Mouse (Mus musculus) kidney, adult 18-20 months (tissue): Measurements from ENCODE around the gene Ston1.

Experiments
- DNase-seq: peaks from one replicate; pipeline ENCODE4 v3.0.0; 2021

The Ston1 gene

DNA sequence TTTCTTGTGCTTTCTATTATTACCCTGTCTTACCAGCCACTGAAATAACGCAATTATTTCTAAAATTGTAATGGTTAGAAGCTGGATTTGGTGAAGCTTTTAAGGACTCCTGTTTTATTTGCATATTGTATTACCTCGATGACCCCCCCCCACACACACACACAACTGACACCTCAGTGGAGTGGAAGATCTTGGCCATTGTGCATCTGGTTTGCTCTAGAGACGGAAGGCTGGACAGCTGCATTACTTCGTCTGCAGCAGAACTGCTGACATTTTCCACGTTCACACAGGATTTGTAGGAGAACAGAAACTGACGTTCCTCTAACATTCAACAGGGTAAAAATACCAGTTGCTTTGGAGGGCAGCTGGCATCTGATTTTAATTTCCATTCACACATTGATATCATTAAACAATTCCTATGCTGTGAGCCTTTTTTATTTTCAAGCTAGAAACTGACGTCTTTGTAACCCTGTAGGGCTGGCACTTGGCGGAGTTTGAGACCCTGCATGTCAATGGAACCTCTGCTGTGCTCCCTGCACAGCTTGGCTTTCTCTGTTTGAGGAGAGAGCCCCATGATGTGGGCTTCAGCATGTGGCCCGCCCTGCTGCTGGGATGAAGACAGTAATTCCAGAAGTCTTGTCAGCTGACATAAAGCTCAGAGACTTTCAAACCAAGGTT lies 99.3 kb downstream of the Ston1 start:
- no peak for DNase-seq

DNA sequence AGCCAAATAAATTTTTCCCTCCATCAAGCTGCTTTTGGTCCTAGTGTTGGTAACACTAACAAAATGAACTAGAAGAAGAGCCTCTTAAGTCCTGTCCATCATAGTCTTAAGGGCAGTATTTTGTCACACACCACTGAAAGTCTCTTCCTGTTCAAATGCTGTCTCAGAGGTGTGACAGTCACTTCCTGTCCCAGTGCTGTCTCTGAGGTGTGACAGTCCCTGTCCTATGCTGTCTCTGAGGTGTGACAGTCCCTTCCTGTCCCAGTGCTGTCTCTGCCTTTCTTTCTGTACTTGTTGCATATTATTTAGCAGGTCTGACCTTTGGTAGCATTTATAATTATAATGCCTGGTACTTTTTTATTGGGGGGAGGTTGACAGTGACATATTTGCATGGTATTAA lies 103.4 kb downstream of the Ston1 start:
- DNase-seq, result no peak

DNA sequence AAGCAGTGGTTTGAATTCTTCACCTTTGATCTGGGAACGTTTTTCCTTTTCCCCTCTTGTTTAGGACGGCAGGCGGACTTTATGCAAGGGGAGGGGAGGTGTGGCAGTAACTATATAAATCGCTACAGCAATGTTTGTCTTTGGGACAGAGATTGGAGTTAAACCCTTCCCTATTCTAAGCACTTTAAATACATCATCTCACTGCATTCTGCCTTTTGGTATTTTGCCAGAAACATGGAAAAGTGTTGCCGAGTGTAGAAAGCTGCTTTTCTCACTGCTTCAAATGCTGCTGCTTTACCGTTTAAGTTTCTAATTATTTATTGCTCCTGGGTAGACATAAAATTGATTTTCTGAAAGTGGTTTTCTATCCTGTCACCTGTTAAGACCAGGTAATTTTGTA lies 104.9 kb downstream of the Ston1 start:
- DNase-seq, result no peak

DNA sequence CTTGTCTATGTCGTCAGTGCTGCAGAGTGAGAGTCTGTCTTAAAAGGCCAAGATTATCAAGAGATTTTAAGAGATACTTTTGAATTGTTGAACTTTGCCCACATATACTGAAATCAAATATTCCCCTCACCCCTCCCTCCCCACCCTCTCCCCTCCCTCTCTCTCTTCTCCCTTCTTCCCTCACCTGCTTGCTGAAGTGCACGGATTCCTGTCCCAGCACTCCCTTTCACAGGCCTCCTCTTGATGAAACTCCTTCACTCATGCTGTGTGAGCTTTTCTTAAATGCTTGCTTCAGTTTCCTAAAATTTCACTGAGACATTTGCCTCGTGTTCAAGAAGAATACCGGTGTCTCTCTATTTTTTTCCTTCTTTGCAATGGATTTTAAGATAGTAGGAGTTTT lies 105.6 kb downstream of the Ston1 start:
- DNase-seq, result no peak

DNA sequence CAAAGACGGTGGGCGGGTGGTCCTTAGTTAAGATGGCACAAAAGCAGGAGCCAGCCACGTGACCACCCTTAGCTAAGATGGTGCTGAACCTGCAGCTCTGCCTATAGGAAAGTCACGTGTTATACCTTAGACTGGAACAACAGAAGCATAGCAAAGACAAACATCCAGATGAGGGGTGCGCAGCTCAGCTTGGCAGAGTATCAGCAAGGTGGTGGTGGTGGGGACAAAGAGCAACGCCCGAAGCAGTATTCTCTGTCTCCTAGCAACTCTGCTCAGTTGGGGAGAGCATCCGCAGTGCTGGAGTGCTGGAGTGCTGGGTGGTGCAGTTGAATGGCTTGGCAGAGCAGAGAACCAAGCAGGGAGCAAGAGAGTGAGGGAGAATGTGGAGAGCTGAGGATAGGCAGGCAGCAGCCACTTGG lies 108.8 kb downstream of the Ston1 start:
- DNase-seq, result no peak
